21 mouse cellular contexts compared by ENCODE assay signal in genomic region chr1:107006316-107006715, GRCm38 (mm10). TPM values are rescaled to one million over a fixed set of nuclear protein-coding genes. Genes with fewer than 3 reads are reported as not detected.
"Had no signal": no experiment of that assay in that cellular context is flagged by ENCODE, and none has a peak within 500 bp of the region (broad histone marks: within the 10 kb centered on the region; RNA-seq: fewer than 3 reads in every experiment).

No protein-coding gene starts in this region.

- H3K4me2 ChIP-seq: neural tube, embryonic 15.5 days; stomach, embryonic 15.5 days had no signal

- H3K9me3 ChIP-seq: neural tube, embryonic 15.5 days; stomach, embryonic 15.5 days had no signal

- DNase-seq: retina, postnatal 1 day; right cerebral cortex, adult 18-20 months; right cerebral cortex, postnatal 14 days; right cerebral cortex, postnatal 25 days; right cerebral cortex, postnatal 4 days; spleen, adult 18-20 months; thymus, adult 18-20 months; thymus, adult 2 months; thymus, postnatal 14 days; thymus, postnatal 25 days; thymus, postnatal 36 days; thymus, postnatal 4 days had no signal

- H3K27ac ChIP-seq: neural tube, embryonic 15.5 days; stomach, embryonic 15.5 days; stomach, postnatal 0 days had no signal

- H3K9ac ChIP-seq: neural tube, embryonic 15.5 days; stomach, embryonic 15.5 days had no signal

- H3K27me3 ChIP-seq: neural tube, embryonic 15.5 days; stomach, embryonic 15.5 days had no signal

- H3K36me3 ChIP-seq: neural tube, embryonic 15.5 days; stomach, embryonic 15.5 days had no signal

- H3K4me3 ChIP-seq: neural tube, embryonic 15.5 days; stomach, embryonic 15.5 days had no signal

- H3K4me1 ChIP-seq: neural tube, embryonic 15.5 days; stomach, embryonic 15.5 days had no signal

RNA-seq across cellular contexts. Expression of gene Serpinb13, which starts 25.5 kb away (rescaled TPM):
- polyA plus RNA-seq: neural tube, embryonic 14.5 days; neural tube, embryonic 15.5 days; small intestine, adult 2 months; spleen, adult 2 months; stomach, embryonic 14.5 days; stomach, embryonic 15.5 days; testis, adult 2 months; urinary bladder, adult 2 months had no signal

RNA-seq across cellular contexts. Expression of gene Serpinb3a, which starts 45.8 kb away (rescaled TPM):
- polyA plus RNA-seq: neural tube, embryonic 14.5 days; neural tube, embryonic 15.5 days; small intestine, adult 2 months; spleen, adult 2 months; testis, adult 2 months; urinary bladder, adult 2 months had no signal
